Mouse (Mus musculus) heart, embryonic 10.5 days (tissue): Measurements from ENCODE around the gene Kctd13. TPM values are rescaled to one million over a fixed set of nuclear protein-coding genes. Genes with fewer than 3 reads are reported as not detected.

ENCODE experiments used
- DNase-seq: peaks from one replicate; pipeline ENCODE4 v3.0.0-alpha.2; 2017; ENCODE audit warnings: low spot score
- H3K27ac ChIP-seq: fragments of 300-500 bp; sonication (generic); 2 replicates; pipeline ENCODE4 v1.5.1; 2016; ENCODE audit warnings: mild to moderate bottlenecking
- H3K27me3 ChIP-seq: fragments of 300-500 bp; sonication (generic); 2 replicates; pipeline ENCODE4 v1.6.1; 2016; ENCODE audit warnings: mild to moderate bottlenecking; ENCODE audit not compliant: poor library complexity, insufficient read depth, severe bottlenecking
- H3K36me3 ChIP-seq: fragments of 300-500 bp; sonication (generic); 2 replicates; pipeline ENCODE4 v1.6.1; 2016; ENCODE audit warnings: mild to moderate bottlenecking, moderate library complexity
- H3K4me1 ChIP-seq: fragments of 300-500 bp; sonication (generic); 2 replicates; pipeline ENCODE4 v1.6.1; 2016; ENCODE audit warnings: mild to moderate bottlenecking
- H3K4me3 ChIP-seq: fragments of 300-500 bp; sonication (generic); 2 replicates; pipeline ENCODE4 v1.5.1; 2016; ENCODE audit warnings: mild to moderate bottlenecking, moderate library complexity
- H3K9me3 ChIP-seq: fragments of 300-500 bp; sonication (generic); 2 replicates; pipeline ENCODE4 v1.6.1; 2016; ENCODE audit warnings: mild to moderate bottlenecking, moderate library complexity
- WGBS: fragments of 180-500 bp; shearing (Covaris S2); methylation state at CpG from one replicate; pipeline ENCODE4 v1.1.7; 2016; 5-methylcytosine and 5-hydroxymethylcytosine counted together
- polyA plus RNA-seq: library from polyadenylated mRNA; unstranded; fragments of >200 nt; fragmentation: Nextera tagmentation; extraction: Ambion mirVana; gene quantifications from 2 replicates; pipeline ENCODE4 v1.2.1, GENCODE M21; 2016

The Kctd13 gene
- polyA plus RNA-seq, 1 experiment from 2014 or later, result 21.3 TPM

DNA sequence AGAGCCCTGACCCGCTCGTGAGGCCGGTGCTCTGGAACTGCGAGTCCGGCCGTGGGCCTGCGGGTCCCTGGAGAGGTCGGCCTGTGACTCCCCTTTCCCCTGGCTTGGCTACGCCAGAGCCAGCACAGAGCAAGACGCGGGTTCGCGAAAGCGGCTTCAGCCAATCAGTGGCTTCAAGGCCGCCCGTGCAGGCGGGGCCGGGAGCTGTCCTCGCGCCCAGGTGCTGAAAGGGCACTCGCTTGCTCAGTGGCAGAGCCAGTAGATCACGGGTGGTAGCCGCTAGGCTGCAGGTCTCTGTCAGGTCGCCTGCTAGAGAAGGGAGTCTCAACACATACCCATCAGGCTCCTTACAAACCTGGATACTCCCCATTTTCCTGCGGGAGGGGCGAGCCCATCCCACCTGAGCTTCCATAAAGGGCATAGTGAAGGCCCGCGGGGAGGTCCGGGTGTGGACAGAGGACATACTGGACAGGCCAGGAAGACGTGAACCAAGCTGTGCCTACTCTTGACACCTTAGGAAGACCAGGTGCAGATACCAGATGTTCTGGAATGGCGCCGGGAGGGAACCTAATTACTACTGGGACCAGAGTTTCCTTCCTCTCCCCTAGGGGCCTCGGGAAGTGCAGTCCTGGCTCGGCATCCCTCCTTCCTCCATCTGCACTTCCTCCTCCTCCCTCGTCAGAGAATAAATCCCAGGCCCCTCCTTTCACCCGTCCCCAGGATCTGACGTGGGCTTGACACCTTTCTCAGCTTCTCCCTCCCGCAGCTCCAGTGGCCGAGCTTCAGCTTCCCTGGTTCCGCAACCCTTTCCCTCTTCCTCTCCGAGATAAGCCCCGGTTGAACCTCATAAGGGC lies 21.3 kb downstream of the Kctd13 start, which contains the start of gene Sez6l2:
TSS of gene Sez6l2 (plus strand) at position 771 of the 854 bp plus-strand sequence.
- peak within 1 kb of the TSS; percentile 44; the same call in 1 of the 2 replicates for H3K27ac ChIP-seq
- no peaks in the 10 kb centered on the region for H3K9me3 ChIP-seq
- peak within 1 kb of the TSS; percentile 68 for H3K4me3 ChIP-seq
- DNase-seq, result peak; percentile 95
- H3K27me3 ChIP-seq, result peaks cover 62% of the 10 kb centered on the region
- peaks cover under 1% of the 10 kb centered on the region; the same call in 1 of the 2 replicates for H3K36me3 ChIP-seq
- 1% methylated on average over 42 of the region's 42 CpGs for WGBS
- H3K4me1 ChIP-seq, result peaks cover 20% of the 10 kb centered on the region

DNA sequence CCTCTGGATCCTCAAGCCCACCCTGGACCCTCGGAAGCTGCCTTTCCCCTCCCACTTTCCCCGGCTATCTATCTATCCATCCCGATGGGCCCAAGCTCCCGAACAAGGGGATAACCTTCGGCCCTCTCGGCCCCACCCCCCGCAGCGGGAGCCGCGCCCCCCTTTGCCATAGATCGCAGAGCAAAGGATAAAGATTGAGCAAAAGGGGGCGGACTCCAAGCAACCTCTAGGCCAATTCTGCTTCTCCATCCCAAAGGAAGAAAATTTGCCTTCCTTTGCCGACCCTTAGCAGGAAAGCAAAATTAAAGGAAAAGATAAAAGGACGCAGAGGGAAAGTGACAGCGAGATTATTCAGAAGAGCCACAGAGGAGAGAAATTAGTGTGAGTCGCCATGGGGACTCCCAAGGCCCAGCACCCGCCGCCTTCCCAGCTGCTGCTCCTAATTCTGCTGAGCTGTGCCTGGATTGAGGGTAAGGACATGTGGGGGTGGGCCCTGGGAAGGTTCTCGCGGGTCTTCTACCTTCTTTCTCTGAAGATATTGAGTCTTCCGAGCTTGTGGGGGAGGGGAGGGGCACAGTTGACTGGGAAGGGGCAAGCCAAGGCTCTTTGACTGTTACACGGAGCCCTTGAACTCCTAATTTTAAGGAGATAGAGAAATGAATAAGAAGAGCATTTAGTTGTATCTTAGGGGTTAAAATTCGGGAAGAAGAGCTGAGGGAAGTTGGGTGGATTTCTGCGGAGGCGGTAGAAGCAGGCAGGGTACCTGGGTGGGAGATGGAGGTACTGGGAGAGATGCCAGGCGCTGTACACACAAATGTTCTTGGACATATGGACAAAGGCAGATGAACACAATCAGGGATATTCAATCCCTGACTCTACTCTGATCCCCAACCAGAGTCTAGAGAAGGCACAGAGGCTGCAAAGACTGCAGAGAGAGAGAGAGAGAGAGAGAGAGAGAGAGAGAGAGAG lies 22.3 kb downstream of the Kctd13 start:
- WGBS, result 4% methylated on average over 26 of the region's 26 CpGs
- Histone ChIP-seq H3K9me3 (no peaks in the 10 kb centered on the region), H3K36me3 (no peaks in the 10 kb centered on the region), H3K4me3 (peak overlapping the region; percentile 68; the same call in 1 of the 2 replicates), H3K4me1 (peaks cover 20% of the 10 kb centered on the region), H3K27ac (no peak overlapping the region), H3K27me3 (peaks cover 62% of the 10 kb centered on the region)
- no peak for DNase-seq

DNA sequence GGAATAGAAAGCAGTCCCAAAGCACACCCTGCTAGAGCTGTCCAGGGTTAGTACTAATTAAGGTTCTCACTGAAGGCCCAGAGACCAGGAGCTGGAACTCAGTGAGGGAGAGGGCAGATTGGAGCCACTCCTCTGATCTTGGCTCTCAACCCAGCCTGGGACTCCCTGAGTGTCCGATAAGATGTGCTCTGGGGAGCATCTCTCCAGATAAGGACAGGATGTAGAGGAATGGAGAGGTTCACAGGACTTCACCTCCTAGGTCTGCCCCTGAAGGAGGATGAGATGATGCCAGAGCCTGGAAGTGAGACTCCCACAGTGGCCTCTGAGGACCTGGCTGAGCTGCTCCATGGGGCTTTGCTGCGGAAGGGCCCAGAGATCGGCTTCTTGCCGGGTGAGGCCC lies 23.1 kb downstream of the Kctd13 start:
- H3K36me3 ChIP-seq, result no peaks in the 10 kb centered on the region
- no peak overlapping the region for H3K4me3 ChIP-seq
- peaks cover 20% of the 10 kb centered on the region for H3K4me1 ChIP-seq
- WGBS, result 9% methylated on average over 4 of the region's 4 CpGs
- no peak for DNase-seq
- H3K27me3 ChIP-seq, result peaks cover 62% of the 10 kb centered on the region
- H3K9me3 ChIP-seq, result no peaks in the 10 kb centered on the region
- H3K27ac ChIP-seq, result no peak overlapping the region

DNA sequence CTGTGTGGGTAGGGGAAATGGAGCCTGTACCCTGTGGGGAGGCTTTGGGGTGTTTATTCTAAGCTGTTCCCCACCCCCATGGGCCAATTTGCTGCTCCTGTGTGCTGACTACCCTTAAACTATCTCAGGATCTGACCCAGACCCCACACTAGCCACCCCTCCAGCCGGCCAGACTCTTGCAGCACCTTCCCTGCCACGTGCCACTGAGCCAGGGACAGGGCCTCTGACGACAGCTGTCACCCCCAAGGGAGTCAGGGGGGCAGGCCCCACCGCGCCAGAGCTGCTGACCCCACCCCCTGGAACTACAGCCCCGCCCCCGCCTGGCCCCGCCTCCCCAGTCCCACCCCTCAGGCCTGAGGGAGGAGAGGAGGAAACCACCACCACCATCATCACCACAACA lies 24.0 kb downstream of the Kctd13 start:
- no peak for DNase-seq
- no peaks in the 10 kb centered on the region for H3K9me3 ChIP-seq
- peaks cover 62% of the 10 kb centered on the region for H3K27me3 ChIP-seq
- H3K36me3 ChIP-seq, result no peaks in the 10 kb centered on the region
- H3K27ac ChIP-seq, result no peak overlapping the region
- H3K4me1 ChIP-seq, result peaks cover 20% of the 10 kb centered on the region
- 2% methylated on average over 8 of the region's 8 CpGs for WGBS
- no peak overlapping the region for H3K4me3 ChIP-seq

DNA sequence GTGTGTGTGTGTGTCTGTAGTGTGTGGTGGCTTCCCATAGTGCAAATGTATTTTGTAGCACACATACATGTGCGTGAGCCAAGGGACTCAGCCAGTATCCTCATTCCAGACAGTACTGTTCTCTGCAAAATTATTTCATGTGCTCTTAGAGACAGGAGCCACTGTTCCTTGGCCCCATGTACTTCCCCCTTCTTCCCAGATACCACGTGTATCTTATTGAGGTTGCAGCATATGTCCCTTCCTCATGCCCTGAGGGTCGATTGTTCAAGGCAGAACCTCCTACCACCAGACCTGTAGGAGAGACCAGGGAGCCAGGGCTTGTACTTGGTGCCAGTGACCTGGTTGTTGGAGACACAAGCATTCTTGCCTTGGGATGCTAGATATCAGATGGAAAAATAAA lies 26.4 kb downstream of the Kctd13 start:
- H3K4me1 ChIP-seq, result peaks cover 10% of the 10 kb centered on the region
- 45% methylated on average over 3 of the region's 3 CpGs for WGBS
- no peak overlapping the region for H3K4me3 ChIP-seq
- H3K27me3 ChIP-seq, result peaks cover 42% of the 10 kb centered on the region
- no peaks in the 10 kb centered on the region for H3K9me3 ChIP-seq
- no peak for DNase-seq
- H3K36me3 ChIP-seq, result no peaks in the 10 kb centered on the region
- no peak overlapping the region for H3K27ac ChIP-seq

DNA sequence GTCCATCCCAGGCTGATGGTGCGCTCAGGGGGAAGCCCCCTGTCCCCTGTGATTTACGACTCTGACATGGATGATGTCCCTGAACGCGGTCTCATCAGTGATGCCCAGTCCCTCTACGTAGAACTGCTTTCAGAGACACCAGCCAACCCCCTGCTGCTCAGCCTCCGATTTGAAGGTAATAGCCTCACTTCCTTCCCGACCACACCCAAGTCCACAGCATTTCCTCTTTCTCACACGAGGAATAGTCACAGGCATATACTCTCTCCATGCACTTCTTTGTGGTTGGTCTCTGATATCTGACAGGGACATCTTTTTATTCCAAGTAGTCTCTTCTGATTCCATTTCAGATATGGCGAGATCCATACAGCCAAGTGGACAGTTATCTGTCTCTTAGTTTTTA lies 31.1 kb downstream of the Kctd13 start:
- Histone ChIP-seq H3K4me1 (peaks cover 8% of the 10 kb centered on the region; the same call in 1 of the 2 replicates), H3K9me3 (no peaks in the 10 kb centered on the region), H3K4me3 (no peak overlapping the region), H3K27ac (no peak overlapping the region), H3K27me3 (peaks cover 44% of the 10 kb centered on the region), H3K36me3 (no peaks in the 10 kb centered on the region)
- 65% methylated on average over 9 of the region's 9 CpGs for WGBS
- no peak for DNase-seq

DNA sequence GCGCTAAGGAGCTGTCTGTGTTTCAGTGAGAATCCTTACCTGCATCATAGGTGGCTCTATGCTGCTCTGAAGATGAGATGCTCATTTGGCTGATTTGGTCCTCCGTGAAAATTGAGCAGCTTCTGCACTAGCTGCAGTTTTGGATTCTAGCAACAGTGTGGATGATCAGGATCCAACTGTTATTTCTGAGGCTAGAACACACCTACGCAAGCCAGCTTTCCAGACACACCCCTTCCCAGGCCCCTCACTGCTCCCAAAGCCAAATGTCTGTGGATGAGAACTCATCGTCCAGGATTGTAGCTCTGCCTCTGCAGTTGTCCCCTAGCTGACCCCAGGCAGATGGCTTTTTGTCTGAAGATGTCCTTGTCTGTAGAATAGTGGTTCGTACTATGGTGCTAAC lies 32.4 kb downstream of the Kctd13 start:
- H3K4me3 ChIP-seq, result no peak overlapping the region
- DNase-seq, result no peak
- H3K9me3 ChIP-seq, result no peaks in the 10 kb centered on the region
- WGBS, result 78% methylated on average over 5 of the region's 5 CpGs
- H3K27me3 ChIP-seq, result peaks cover 44% of the 10 kb centered on the region
- no peaks in the 10 kb centered on the region for H3K36me3 ChIP-seq
- no peak overlapping the region for H3K27ac ChIP-seq
- H3K4me1 ChIP-seq, result peaks cover 8% of the 10 kb centered on the region; the same call in 1 of the 2 replicates

DNA sequence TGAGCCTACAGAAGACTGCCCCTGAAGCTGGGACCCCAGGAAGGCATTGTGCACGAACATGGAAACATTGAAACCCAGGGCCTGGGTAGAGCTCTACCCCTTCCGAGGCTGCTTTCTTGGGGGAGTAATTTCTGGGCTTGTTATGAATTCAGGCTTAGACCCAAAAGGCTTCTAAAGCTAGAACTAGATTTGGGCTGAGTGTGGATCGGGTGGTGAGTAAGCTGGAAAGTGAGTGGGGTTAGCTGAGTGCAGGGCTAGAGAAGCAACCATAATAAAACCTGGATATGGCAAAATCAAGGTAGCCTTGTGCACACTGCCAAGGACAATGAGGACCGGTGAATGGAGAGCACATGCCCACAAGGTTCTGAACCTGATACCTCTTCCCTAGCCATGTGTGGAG lies 33.3 kb downstream of the Kctd13 start:
- Histone ChIP-seq H3K36me3 (no peaks in the 10 kb centered on the region), H3K27ac (no peak overlapping the region), H3K9me3 (no peaks in the 10 kb centered on the region), H3K4me3 (no peak overlapping the region), H3K27me3 (peaks cover 44% of the 10 kb centered on the region), H3K4me1 (peaks cover 11% of the 10 kb centered on the region; the same call in 1 of the 2 replicates)
- 77% methylated on average over 4 of the region's 4 CpGs for WGBS
- DNase-seq, result no peak

DNA sequence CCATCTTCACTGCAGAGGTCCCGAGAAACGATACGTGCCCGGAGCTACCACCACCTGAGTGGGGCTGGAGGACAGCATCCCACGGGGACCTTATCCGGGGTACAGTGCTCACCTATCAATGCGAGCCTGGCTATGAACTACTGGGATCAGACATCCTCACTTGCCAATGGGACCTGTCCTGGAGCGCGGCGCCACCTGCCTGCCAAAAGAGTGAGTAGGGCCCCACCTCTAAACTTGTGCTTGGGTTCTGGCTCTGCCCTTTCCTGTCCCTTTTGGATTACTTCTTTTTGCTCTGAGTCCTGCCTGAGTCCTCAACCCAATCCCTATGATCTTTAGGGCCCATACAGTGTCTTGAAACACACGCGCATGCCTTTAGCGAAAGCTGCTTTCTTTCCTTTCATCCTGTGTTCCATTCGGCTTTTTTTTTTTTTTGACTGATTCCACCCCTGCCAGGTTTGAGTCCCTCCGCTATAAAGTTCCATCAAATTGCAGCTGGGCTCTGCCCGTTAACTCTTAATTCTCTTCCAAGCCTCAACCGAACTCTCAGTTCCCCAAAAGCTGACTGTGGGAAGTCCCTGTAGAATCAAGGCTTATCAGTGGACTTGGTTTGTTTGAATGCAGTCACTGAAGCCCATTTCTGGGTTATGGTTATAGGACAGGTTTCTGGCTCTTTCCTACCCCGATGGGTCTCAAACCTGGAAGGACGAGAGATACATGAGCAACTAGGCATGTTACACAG lies 35.0 kb downstream of the Kctd13 start:
- H3K4me3 ChIP-seq, result no peak overlapping the region; the same call in 1 of the 2 replicates
- H3K9me3 ChIP-seq, result no peaks in the 10 kb centered on the region
- H3K4me1 ChIP-seq, result peaks cover 11% of the 10 kb centered on the region; the same call in 1 of the 2 replicates
- no peak overlapping the region for H3K27ac ChIP-seq
- DNase-seq, result no peak
- no peaks in the 10 kb centered on the region for H3K36me3 ChIP-seq
- WGBS, result 25% methylated on average over 19 of the region's 19 CpGs
- H3K27me3 ChIP-seq, result peaks cover 44% of the 10 kb centered on the region

DNA sequence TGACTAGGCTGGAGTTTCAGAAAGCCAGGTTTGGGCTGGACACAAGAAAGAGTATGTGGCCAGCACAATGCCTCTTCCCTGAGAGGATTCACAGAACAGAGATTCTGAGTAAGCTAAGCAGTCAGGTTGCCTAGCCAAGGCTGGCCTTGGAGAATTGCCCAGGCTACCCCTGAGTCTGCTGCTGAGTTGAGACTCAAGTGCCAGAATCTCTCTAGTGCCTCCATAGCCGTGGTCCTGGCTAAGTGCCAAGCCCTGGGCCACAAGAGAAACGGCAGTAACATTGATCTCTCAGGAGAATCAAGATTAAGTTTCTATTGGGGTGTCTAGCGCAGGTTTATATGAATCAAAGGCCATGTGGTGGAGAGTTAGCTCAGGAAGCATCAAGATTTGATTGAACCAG lies 36.9 kb downstream of the Kctd13 start:
- 72% methylated on average over 3 of the region's 3 CpGs for WGBS
- no peak overlapping the region for H3K4me3 ChIP-seq
- no peak overlapping the region for H3K27ac ChIP-seq
- peaks cover 11% of the 10 kb centered on the region; the same call in 1 of the 2 replicates for H3K4me1 ChIP-seq
- H3K36me3 ChIP-seq, result no peaks in the 10 kb centered on the region
- H3K9me3 ChIP-seq, result no peaks in the 10 kb centered on the region
- DNase-seq, result no peak
- H3K27me3 ChIP-seq, result peaks cover 42% of the 10 kb centered on the region

DNA sequence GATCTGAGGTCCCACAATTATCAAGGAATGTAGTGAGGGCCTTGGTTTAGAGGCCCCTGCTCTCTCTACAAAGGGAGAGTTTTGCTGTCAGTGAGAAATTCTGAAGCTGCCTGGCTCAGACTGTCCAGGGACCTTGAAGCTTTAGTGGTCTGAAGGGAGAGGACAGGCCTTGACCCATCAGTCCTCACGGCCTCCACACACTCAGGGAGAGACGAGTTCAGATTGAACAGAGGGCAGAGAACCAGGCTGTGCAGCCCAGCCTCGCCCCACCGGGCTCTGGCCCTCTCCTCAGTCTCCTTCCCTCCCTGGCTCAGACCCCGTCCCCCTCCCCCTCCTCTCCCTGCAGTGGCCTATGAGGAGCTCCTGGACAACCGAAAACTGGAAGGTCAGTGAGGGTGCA lies 38.7 kb downstream of the Kctd13 start:
- 53% methylated on average over 6 of the region's 6 CpGs for WGBS
- H3K4me1 ChIP-seq, result peaks cover 11% of the 10 kb centered on the region; the same call in 1 of the 2 replicates

DNA sequence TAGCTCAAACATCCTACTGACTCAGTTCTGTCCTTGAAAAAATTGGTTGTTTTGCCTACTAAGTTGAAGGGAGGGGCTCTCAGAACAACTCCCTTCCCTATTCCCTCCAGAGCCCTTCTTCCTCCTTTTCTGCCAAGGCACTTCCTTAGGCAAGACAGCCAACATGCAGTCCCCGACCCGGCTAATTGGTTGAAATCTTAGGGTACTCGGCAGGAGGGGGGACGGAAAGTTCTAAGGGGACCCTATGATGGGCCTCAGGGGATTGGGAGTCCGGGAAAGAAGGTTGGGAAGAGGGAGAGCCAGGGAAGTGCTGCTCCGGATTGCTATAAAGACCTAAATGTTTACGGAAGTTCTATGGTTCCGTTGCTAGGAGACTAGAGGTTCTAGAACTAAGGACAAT lies 46.8 kb downstream of the Kctd13 start:
- no peak for DNase-seq
- H3K4me3 ChIP-seq, result peak overlapping the region; percentile 91
- H3K4me1 ChIP-seq, result peaks cover 16% of the 10 kb centered on the region
- H3K36me3 ChIP-seq, result peaks cover 29% of the 10 kb centered on the region
- H3K27me3 ChIP-seq, result no peaks in the 10 kb centered on the region
- peak overlapping the region; percentile 96 for H3K27ac ChIP-seq
- WGBS, result 7% methylated on average over 8 of the region's 8 CpGs
- H3K9me3 ChIP-seq, result no peaks in the 10 kb centered on the region

More for the DNA sequence above, 38.7 kb downstream of the Kctd13 start:
- Histone ChIP-seq H3K27ac (no peak overlapping the region), H3K36me3 (no peaks in the 10 kb centered on the region), H3K9me3 (no peaks in the 10 kb centered on the region), H3K4me3 (no peak overlapping the region), H3K27me3 (peaks cover 24% of the 10 kb centered on the region)
- no peak for DNase-seq
